In the genomic region with DNA sequence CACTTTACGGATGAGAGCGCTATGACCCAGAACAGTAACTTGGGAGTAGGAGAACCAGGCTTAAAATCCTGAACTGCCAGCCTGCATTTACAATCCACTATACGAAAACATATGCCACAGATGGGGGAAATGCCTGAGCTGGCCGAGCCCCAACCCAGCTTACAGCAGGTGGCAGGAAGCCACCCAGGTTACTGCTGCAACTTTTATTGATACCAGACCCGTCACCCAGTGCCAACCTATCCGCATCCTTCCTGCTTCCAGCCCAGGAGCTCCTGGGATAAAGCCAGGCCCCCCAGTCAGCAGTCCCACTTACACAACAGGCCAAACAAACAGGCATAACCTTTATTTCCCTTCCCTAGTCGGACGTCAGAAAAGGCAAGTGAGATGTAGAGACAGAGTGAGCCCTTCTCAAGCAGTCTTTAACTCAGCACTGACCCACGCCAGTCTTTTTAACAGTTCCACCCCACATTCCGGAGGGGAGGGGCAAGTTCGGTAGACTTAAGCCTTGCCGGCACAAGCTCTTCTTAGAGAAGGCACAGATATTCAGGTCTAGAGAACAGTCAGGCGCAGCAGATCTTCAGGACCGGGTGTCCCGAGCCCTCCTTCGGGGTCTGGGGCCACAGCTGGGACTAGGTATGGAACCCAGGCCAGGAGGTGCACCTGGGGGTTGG, we compare ENCODE assay signal across 1 mouse cellular context.
TF ChIP-seq lines count a peak whose summit lies in the region.

No protein-coding gene starts in this region.

TF ChIP-seq in MEL, 35 proteins besides CTCF, POLR2A, EP300 and RAD21:
- TF ChIP-seq NRF1 (IDR thresholded peaks at IDR 0.05; ENCODE audit: insufficient read depth, low read depth, low read length, poor library complexity, severe bottlenecking) (no peak), KAT2A (conservative IDR thresholded peaks at IDR 0.05; ENCODE audit: low read depth, low read length) (no peak), MYB (IDR thresholded peaks at IDR 0.05; ENCODE audit: low read depth, low read length) (no peak), E2F4 (IDR thresholded peaks at IDR 0.05; ENCODE audit: borderline replicate concordance, low read depth, low read length) (no peak), GATA1 (IDR thresholded peaks at IDR 0.05; ENCODE audit: low read depth, low read length) (no peak), MAZ (IDR thresholded peaks at IDR 0.05; ENCODE audit: low read depth, low read length) (no peak), BHLHE40 (IDR thresholded peaks at IDR 0.05; ENCODE audit: borderline replicate concordance, low read depth, low read length) (no peak), UBTF (IDR thresholded peaks at IDR 0.05; ENCODE audit: borderline replicate concordance, insufficient read depth, low read depth, low read length) (no peak), HCFC1 (IDR thresholded peaks at IDR 0.05; ENCODE audit: low read depth, low read length) (no peak), ELF1 (IDR thresholded peaks at IDR 0.05; ENCODE audit: low read depth, low read length) (no peak), SIN3A (IDR thresholded peaks at IDR 0.05; ENCODE audit: low read length) (no peak), POLR2AphosphoS5 (IDR thresholded peaks at IDR 0.05; ENCODE audit: borderline replicate concordance, low read depth, low read length) (no peak), USF2 (IDR thresholded peaks at IDR 0.05; ENCODE audit: borderline replicate concordance in 1 of 2, insufficient read depth in 1 of 2, low read depth in 1 of 2, low read length in 2 of 2) (no peak), ZMIZ1 (IDR thresholded peaks at IDR 0.05; ENCODE audit: low read depth, low read length) (no peak), GABPA (IDR thresholded peaks at IDR 0.05; ENCODE audit: low read depth, low read length) (no peak), USF1 (IDR thresholded peaks at IDR 0.05; ENCODE audit: low read depth, low read length) (no peak)
TF ChIP-seq in MEL: peak in this region for 0.
